Mouse (Mus musculus) megakaryocyte, embryonic 14.5 days (primary cell): ENCODE measurements around the gene Pkd2l1.

Source experiments
- FLI1 ChIP-seq: IDR thresholded peaks from 2 replicates; pipeline ENCODE4 v1.6.1; 2012; ENCODE audit warnings: low read length, inconsistent platforms, mixed read lengths
- GATA1 ChIP-seq: IDR thresholded peaks from 3 replicates; pipeline ENCODE4 v1.6.1; 2012; ENCODE audit warnings: mixed read lengths, low read length, inconsistent platforms, borderline replicate concordance

- no peak for TF ChIP-seq GATA1
- TF ChIP-seq FLI1 = no peak
Observed at GRCm38 (mm10) chr19:44145702-44146567, 46.3 kb downstream of the Pkd2l1 start, which contains the start of gene Bloc1s2.
